Mouse (Mus musculus): Measurements from ENCODE around the gene Taar8b. TPM values are rescaled to one million over a fixed set of nuclear protein-coding genes. Genes with fewer than 3 reads are reported as not detected.

Gene Taar8b
- not detected in 2 replicates for polyA plus RNA-seq (2021; fragmentation: Nextera tagmentation)
- long read RNA-seq, experiment 1 = 0 reads
- long read RNA-seq, experiment 2 = 0 reads

DNA sequence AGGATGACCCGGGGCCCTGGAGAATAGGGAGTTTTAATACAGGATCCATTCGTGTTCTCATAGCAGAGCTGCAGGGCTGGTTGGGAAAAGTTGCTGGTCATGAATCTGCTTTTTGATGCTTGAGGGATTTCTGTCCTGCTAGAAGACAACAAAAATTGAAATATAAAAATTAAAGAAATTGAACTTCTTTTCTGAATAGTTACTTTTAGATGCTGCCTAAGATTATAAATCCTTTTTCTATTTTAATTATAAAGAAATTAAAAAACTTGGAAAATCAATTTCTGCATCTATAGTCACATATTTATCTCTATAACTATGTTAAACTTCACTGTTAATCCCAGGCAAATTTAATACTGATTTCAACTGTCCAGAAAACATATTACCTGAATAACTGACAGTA lies at the start of gene Taar8b:
Gene Taar8b, minus strand, starts transcription at position 101 of the 400 bp plus-strand sequence.

DNA sequence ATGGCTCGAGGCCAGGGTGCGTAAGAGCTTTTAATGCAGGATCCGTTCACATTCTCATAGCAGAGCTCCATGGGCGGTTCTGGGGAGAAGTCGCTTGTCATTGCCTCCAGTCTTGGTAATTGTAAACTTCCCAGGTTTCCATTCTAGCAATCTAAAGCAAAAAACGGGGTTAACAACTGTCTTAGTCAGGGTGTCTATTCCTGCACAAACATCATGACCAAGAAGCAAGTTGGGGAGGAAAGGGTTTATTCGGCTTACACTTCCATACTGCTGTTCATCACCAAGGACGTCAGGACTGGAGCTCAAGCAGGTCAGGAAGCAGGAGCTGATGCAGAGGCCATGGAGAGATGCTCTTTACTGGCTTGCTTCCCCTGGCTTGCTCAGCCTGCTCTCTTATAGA lies 17.3 kb upstream of the Taar8b start, which contains the start of gene Taar9:
Gene Taar9, minus strand, starts transcription at position 101 of the 400 bp plus-strand sequence.

DNA sequence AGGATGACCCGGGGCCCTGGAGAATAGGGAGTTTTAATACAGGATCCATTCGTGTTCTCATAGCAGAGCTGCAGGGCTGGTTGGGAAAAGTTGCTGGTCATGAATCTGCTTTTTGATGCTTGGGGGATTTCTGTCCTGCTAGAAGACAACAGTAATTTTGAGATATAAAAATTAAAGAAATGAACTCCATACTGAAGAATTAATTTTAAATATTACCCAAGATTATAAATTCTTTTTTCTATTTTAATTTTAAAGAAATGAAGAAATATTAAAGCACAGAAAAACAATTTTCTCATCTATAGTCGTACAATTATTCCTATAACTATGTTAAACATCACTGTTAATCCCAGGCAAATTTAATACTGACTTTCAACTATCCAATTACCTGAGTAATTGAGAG lies 9.7 kb upstream of the Taar8b start, which contains the start of gene Taar8c:
Gene Taar8c, minus strand, starts transcription at position 101 of the 400 bp plus-strand sequence.

GRCm38 (mm10) chr10:24076200-24076599 lies 15.9 kb downstream of the Taar8b start, which contains the start of gene Taar8a:
Gene Taar8a (plus strand): TSS chr10:24076500.

DNA sequence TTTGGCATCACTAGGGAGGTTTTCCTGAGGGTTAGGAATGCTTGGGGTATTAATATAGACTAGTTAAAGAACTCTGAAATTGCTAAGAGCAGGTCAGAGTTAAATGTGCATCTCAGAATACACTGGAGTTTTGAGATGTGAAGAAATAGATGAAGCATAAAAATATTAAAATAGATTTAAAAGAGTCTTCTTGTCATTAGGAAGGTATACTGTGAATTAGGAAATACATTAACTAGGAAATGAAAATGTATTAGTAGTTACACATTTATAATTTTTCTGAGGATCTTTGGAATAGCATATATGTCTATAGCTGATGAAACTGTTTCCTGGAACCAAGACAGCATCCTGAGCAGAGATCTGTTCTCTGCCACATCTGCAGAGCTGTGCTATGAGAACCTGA lies 42.9 kb downstream of the Taar8b start, which contains the start of gene Taar7f:
Gene Taar7f, plus strand, starts transcription at position 301 of the 400 bp plus-strand sequence.

Other genes starting within 250 kb of the Taar8b start
- not detected in 2 replicates for gene Vnn3, start 240.8 kb downstream of the Taar8b start, polyA plus RNA-seq (2021; fragmentation: Nextera tagmentation)
- gene Vnn1, start 197.6 kb downstream of the Taar8b start, polyA plus RNA-seq (2021; fragmentation: Nextera tagmentation) = 0.30 and 0.70 TPM in 2 replicates
- not detected in 2 replicates for gene Taar1, start 171.9 kb downstream of the Taar8b start, polyA plus RNA-seq (2021; fragmentation: Nextera tagmentation)
- gene Taar2, start 153.7 kb downstream of the Taar8b start, polyA plus RNA-seq (2021; fragmentation: Nextera tagmentation) = not detected in 2 replicates
- gene Taar3, start 142.7 kb downstream of the Taar8b start, polyA plus RNA-seq (2021; fragmentation: Nextera tagmentation) = not detected in 2 replicates
- gene Taar4, start 131.8 kb downstream of the Taar8b start, polyA plus RNA-seq (2021; fragmentation: Nextera tagmentation) = not detected in 2 replicates
- not detected in 2 replicates for gene Taar5, start 121.6 kb downstream of the Taar8b start, polyA plus RNA-seq (2021; fragmentation: Nextera tagmentation)
- gene Taar6, start 106.6 kb downstream of the Taar8b start, polyA plus RNA-seq (2021; fragmentation: Nextera tagmentation) = not detected in 2 replicates
- not detected in 2 replicates for gene Taar7a, start 98.8 kb downstream of the Taar8b start, polyA plus RNA-seq (2021; fragmentation: Nextera tagmentation)
- gene Taar7b, start 92.4 kb downstream of the Taar8b start, polyA plus RNA-seq (2021; fragmentation: Nextera tagmentation) = not detected in 2 replicates
- not detected in 2 replicates for gene Taar7d, start 65.1 kb downstream of the Taar8b start, polyA plus RNA-seq (2021; fragmentation: Nextera tagmentation)
- gene Taar7e, start 54.7 kb downstream of the Taar8b start, polyA plus RNA-seq (2021; fragmentation: Nextera tagmentation) = not detected in 2 replicates
- not detected in 2 replicates for gene Taar7f, start 42.8 kb downstream of the Taar8b start, polyA plus RNA-seq (2021; fragmentation: Nextera tagmentation)
- not detected in 2 replicates for gene Taar8a, start 15.8 kb downstream of the Taar8b start, polyA plus RNA-seq (2021; fragmentation: Nextera tagmentation)
- gene Taar8c, start 9.6 kb upstream of the Taar8b start, polyA plus RNA-seq (2021; fragmentation: Nextera tagmentation) = not detected in 2 replicates
- not detected in 2 replicates for gene Taar9, start 17.2 kb upstream of the Taar8b start, polyA plus RNA-seq (2021; fragmentation: Nextera tagmentation)
- gene Stx7, start 57.0 kb upstream of the Taar8b start, polyA plus RNA-seq (2021; fragmentation: Nextera tagmentation) = 155 and 242 TPM in 2 replicates
- gene Moxd1, start 131.2 kb upstream of the Taar8b start, polyA plus RNA-seq (2021; fragmentation: Nextera tagmentation) = 3.2 TPM in 2 replicates

Measured in left cerebral cortex, adult 6 months (tissue).